Mouse (Mus musculus) G1E (cell line): ENCODE measurements at regions not wholly inside any gene's neighbourhood (a gene's known extent, or its start where the extent isn't known, plus 50 kb on each side); places are given as distances from the start of the nearest gene placed in this dataset.

Source experiments
- CTCF ChIP-seq: IDR thresholded peaks from 2 replicates; pipeline ENCODE4 v1.5.1; 2012; ENCODE audit warnings: low read depth, low read length, inconsistent platforms, mixed read lengths
- GATA1 ChIP-seq: IDR thresholded peaks from 2 replicates; pipeline ENCODE4 v1.6.1; 2012; ENCODE audit warnings: borderline replicate concordance, low read length, inconsistent platforms, mixed read lengths
- GATA2 ChIP-seq: IDR thresholded peaks from 2 replicates; pipeline ENCODE4 v1.6.1; 2012; ENCODE audit warnings: low read depth, low read length, inconsistent platforms, borderline replicate concordance
- POLR2AphosphoS5 ChIP-seq: IDR thresholded peaks from 2 replicates; pipeline ENCODE4 v1.6.1; 2012; ENCODE audit warnings: low read depth, low read length, inconsistent platforms; ENCODE audit not compliant: insufficient replicate concordance
- TAL1 ChIP-seq: conservative IDR thresholded peaks from 2 replicates; pipeline ENCODE4 v1.6.1; 2012; ENCODE audit warnings: low read depth, low read length, inconsistent platforms, mixed read lengths

DNA sequence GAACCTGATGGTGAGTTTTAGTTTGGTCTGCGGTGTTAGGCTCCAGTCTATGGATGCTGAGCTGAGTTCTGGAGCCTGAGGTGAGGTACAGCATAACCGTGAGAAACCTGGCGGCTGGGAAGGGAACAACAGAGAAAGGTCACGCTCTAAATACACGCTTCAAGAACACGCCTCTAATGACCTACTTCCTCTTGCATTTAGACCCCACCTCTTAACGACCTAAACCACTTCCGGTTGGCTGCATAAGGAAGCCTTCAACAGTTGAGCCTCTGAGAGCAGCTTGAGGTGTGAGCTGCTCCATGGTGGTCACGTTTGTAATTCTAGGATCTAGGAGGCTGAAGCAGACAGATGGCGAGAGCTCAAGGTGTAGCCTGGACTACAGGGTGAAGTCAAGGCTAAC, 175.8 kb downstream of the Zfp365 start:
- TF ChIP-seq CTCF (no peak), GATA2 (no peak), TAL1 (no peak), GATA1 (no peak), POLR2AphosphoS5 (no peak)
